Mouse (Mus musculus) gastrocnemius, adult 18-20 months (tissue): ENCODE results near the gene Lmx1b. TPM values are rescaled to one million over a fixed set of nuclear protein-coding genes. Genes with fewer than 3 reads are reported as not detected.

Source experiments
- DNase-seq: peaks from one replicate; pipeline ENCODE4 v3.0.0; 2021; ENCODE audit warnings: low spot score
- total RNA-seq, 2 experiments: library from RNA; stranded (reverse); gene quantifications; 2 replicates each; pipeline ENCODE4 v1.2.3; 2021

Gene Lmx1b
- total RNA-seq, 2 experiments from 2014 or later = 0.05 to 0.21 TPM

GRCm38 (mm10) chr2:33643721-33644713, 3.7 kb upstream of the Lmx1b start:
- DNase-seq = no peak

DNA sequence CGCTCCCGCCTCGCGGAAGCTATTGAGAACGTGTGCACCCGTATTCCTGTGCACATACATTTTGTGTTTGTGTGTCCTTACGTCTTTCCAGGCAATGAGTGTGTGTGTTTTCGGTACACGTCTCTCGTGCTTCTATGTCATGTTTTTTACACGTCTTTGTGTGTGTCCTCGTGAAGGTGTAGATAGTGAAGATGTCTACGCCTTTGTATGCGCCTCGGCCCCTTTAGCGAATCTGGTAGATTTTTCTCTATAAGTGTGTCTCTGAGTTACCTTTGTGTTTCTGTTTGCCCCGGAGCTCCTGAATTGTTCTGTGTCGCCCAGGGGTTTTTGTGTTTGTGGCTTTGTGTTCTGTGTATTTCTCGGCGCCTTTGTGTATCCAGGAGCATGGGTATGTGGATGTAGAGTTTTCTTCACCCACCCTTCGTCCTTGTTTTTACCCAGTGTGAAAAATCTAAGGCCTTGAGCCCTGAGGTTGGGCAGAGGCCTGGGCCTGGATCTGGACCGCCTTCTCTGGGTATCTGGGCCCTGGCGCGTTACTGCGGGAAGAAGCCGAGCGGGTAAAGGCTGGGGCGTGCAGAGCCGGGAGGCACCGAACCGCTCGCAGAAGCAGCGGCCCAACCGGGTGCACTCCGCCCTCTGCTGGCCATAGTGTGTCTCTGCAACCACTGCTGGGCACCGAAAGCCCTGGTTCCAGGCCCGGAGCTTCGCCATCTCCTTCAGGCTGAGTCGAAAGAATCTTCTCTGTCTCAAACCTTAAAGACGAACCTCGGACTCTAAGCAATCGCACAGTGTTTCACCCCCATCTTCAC, 2.5 kb upstream of the Lmx1b start:
- DNase-seq = peak; percentile 77

- DNase-seq = no peak
Measured at GRCm38 (mm10) chr2:33641859-33642571, 1.7 kb upstream of the Lmx1b start.

DNA sequence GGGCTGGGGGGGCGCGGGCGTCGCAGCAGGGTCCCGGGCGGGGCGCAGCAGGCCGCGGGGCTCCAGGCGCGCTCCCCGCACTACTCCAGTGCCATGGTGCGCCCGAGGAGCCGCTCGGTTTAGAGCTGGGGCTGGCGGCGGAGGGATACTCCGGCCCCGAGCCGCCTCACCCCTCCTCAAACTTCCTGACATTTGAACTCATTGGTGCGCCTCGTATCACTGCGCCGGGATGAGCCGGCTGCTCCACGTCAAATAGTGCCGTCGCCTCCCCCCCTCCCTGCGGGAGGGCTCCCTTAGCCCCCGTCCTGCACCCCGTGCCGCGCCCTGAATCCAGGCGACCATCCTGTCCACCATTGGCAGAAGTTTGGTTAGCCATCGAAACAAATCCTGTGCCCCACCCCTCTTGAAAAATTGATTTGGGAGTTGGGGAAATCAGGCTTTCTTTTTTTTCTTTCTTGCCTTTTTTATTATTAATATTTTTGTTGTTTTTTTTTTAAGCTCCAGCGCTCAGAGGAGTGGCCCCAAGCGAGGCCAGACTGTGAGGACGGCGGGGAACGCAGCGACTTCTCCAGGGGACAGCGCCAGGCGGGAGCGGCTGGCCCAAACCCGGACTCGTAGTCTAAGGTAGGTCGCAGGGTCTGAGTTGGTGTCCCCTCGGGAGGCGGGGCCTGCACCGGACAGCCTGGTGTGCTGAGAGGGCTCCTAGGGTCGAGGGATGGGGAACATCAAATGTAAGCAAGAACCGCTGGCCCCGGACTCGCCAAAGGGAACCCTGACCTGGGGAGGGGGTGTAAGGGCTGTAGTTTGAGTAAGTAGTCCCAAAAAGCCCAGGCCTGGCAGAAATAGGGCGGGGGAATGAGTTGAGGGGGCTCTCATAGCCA, 907 bp upstream of the Lmx1b start:
- peak; percentile 49 for DNase-seq

- no peak for DNase-seq
Measured at GRCm38 (mm10) chr2:33639301-33640170, 775 bp downstream of the Lmx1b start.

DNA sequence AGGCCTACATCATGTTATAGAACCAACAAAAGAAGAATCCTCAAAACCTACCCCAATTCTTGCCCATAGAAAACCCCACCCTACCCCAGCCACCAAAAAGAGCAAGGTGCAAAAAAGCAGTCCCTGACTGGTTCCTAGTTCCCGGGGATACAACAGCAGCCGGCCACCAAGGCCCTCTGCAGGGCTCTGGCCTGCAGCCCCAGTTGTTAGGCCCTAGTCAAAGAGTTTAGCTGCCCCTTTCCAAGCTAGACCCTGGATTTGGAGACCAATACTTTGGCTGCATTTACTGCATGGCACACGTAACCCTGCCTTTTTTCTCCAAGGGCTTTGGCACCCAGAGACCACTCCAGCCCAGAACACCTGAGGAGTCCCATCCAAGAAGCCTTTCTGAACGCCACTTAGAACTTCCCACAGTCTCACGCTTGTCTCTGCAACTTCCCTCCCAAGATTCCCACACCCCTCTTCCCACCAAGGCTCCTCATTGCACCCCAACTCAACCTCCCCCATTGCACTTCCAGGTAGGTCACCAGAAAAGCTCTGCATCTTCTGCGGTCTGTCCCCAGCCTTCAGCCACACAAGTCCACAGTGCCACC, 2.1 kb downstream of the Lmx1b start:
- DNase-seq = no peak

DNA sequence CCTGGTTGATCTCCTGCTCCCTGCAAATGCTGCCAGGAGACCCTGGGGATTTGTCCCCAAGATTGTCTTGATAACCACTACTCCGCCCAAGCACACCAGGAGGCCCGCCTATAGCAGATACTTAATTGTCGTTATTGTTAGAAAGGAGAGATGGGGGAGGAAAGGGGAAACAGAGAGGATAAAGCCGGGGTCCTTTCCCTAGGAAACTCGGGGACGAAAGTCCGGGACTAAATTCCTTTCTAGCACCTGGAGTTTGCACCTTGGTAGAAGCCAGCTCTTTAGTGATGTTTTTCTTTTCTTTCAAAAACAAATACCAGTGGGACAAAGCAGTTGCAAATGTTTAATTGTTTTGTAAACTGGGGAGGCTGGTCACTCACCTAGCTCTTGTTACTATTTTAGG, 3.0 kb downstream of the Lmx1b start:
- DNase-seq = no peak

DNA sequence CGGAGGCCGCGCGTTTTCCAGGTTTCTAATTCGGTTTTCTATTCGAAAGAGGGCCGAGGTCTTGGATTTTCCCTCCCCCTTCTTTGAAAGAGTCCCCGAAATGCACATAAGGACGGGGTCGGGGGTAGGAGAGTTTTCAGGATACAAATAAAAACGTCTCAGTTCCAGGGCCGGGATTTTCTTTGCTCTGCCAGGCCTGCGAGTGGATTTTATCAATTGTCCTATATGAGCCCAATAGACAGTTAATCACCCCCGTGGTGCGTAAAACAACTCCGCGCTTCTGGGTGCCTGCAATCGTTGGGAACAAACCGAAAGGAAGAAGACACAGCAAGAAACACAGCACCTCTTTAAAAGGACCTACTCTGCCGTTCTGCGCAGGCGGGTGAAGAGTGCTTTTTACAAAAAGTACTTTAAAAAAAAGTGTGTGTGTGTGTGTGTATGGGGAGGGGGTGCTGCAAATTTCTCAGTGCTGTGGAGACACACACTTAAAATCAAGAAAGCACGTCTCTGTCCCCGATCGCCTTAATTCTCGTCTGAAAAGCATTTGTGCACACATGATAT, 3.6 kb downstream of the Lmx1b start:
- no peak for DNase-seq

- no peak for DNase-seq
Measured at GRCm38 (mm10) chr2:33636117-33636521, 4.2 kb downstream of the Lmx1b start.

DNA sequence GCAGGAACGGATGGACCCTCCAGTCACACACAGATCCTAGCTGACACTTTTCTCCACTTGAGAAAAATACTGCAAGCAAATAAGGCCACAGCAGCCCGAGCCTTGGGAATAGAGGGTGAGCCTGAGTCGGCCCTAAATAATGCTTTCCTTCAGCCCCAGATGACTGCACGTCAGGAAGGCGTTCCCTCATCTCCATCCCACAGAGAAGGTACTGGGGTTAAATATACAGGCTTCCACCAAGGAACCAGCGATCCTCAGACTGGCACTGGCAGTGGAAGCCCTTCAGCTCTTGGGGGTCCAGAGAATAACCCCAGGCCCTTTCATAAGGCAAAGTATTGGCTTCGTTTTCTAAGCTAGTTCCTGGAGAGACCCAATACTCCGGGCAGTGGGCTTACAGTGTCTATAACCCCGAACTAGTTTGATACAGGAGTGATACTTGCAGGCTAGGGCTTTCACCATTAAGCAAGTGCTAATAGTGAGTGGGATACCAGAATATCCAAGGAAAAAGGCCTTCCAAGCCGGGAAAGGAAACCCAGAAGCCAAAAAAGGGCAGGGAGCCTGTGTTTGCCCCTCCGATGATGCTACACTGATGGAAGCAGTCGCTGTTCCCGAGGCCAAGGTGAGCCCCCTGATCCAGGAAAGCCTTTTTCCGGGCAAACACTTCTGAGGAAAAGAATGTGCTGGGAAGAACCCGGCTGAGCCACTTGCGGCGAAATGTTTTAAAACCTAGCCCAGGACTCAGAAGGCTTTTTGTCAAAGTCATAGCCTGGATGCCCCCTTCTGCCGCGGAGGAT, 4.8 kb downstream of the Lmx1b start:
- DNase-seq = no peak

DNA sequence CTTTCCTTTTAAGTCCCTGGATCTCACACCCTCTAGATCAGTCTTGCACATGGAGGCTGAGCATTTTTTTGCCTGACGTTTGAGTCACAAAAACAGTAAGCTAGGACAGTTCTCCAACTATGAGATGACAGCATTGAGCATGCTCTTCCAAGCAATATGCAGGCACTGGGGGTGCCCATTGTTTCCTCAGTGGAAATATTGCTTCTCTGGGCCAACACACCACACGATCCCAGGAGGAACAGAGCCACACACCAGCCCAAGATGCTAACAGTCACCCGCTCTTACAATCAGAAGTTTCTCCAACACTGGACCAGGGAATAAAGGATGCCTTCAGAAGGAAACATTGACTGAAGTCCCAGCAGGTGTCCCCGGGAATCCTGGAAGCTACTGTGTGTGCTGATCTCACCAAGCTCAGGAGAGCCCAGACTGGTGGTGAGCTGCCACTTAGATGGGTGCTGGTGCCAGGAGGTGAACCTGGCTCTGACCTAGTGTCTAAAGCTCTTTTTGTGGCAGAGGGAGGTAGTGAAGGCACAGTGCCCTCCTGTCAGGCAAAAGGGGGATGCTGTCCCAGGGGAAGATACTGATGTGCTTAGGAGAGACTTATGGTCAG, 5.7 kb downstream of the Lmx1b start:
- DNase-seq = no peak

- DNase-seq = no peak
Measured at GRCm38 (mm10) chr2:33633955-33634354, 6.4 kb downstream of the Lmx1b start.

DNA sequence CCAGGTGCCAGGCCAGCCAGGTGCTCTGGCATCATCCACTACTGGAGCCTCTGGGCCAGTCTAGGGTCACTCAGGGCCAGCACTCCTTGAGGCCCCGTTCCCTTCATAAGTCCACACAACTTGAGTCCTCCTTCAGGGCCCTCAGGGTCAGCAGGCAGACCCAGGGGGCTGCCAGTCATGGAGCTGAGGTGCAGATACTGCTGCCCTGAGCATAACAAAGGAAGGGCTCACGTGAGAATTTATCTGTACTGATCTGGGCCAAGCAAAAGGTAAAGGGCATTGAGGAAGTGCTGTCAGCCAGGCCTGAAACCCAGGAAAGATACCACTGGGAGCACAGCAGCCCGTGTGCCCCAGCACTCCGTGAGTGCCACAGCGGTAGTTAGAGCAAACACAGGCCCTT, 7.1 kb downstream of the Lmx1b start:
- DNase-seq = no peak

GRCm38 (mm10) chr2:33632551-33633059, 7.7 kb downstream of the Lmx1b start:
- no peak for DNase-seq

DNA sequence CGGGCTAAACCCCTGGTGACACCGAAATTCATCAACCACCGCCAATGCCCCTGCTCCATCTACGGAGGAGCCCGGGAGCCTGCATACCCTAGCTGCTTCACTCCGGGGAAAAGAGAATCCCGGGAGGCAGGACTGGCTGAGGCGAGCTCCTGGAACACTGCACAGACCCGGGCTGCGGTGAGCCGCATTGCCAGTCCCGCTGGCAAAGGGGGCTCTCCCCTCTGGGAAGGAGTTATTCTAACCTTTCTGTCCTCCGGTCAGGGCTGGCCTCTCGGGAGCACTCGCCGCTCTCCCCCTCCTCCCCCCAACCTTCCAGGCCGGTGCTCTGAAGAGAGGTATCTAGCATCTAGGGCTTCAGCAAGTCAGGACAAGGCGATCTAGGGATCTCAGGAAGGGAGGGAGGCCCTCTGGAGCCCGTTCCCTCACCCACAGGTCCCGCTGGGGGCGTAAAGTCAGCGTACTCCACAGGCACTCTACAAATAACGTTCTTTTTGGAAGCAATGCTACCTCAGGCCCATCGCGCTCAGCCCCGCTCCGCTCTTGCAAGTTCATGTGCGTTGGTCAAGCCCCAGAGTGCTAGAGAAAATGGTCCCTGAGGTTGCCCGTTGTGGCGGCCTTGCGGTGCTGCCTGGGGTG, 8.5 kb downstream of the Lmx1b start:
- DNase-seq = no peak

GRCm38 (mm10) chr2:33631022-33631707, 9.1 kb downstream of the Lmx1b start:
- DNase-seq = no peak
